Mouse (Mus musculus): Measurements from ENCODE around the gene Slc8a1. TPM values are rescaled to one million over a fixed set of nuclear protein-coding genes. Genes with fewer than 3 reads are reported as not detected.

The Slc8a1 gene
- total and polyA plus RNA-seq, 3 experiments, result 0.11 TPM; not detected in 2

GRCm38 (mm10) chr17:81523943-81524342 lies 214.2 kb downstream of the Slc8a1 start:
- no peak for TF ChIP-seq TAL1 (conservative IDR thresholded peaks at IDR 0.05; ENCODE audit: low read depth, low read length)
- no peak for TF ChIP-seq POLR2AphosphoS5 (IDR thresholded peaks at IDR 0.05; ENCODE audit: insufficient replicate concordance, low read depth, low read length)
- TF ChIP-seq GATA2 (IDR thresholded peaks at IDR 0.05; ENCODE audit: borderline replicate concordance, low read depth, low read length), result no peak
- no peak for TF ChIP-seq CTCF (IDR thresholded peaks at IDR 0.05; ENCODE audit: low read depth, low read length)
- no peak for TF ChIP-seq GATA1 (IDR thresholded peaks at IDR 0.05; ENCODE audit: borderline replicate concordance, low read length)
- Histone ChIP-seq H3K9me3 (replicated peaks) (0 out of 2 replicates have a peak, but pooled peaks cover 5% of the 10 kb centered on the region), H3K27me3 (ENCODE audit: insufficient read depth, low read length) (no peaks in the 10 kb centered on the region), H3K4me3 (ENCODE audit: low read depth, low read length) (no peak overlapping the region), H3K36me3 (replicated peaks) (no peaks in the 10 kb centered on the region), H3K4me1 (ENCODE audit: insufficient read depth, low read depth, low read length) (no peaks in the 10 kb centered on the region)
- DNase-seq (ENCODE audit: low spot score) (no peak), ATAC-seq (ENCODE audit: extremely low read depth, insufficient number of reproducible peaks, low FRiP score, poor library complexity, severe bottlenecking) (no peak)

- ATAC-seq (ENCODE audit: extremely low read depth, insufficient number of reproducible peaks, low FRiP score, poor library complexity, severe bottlenecking) (no peak), DNase-seq (ENCODE audit: low spot score) (no peak)
Measured at GRCm38 (mm10) chr17:81518316-81519025, 219.7 kb downstream of the Slc8a1 start.

GRCm38 (mm10) chr17:81516155-81516554 lies 222.0 kb downstream of the Slc8a1 start:
- TF ChIP-seq POLR2AphosphoS5 (IDR thresholded peaks at IDR 0.05; ENCODE audit: insufficient replicate concordance, low read depth, low read length) (no peak), CTCF (IDR thresholded peaks at IDR 0.05; ENCODE audit: low read depth, low read length) (no peak), GATA1 (IDR thresholded peaks at IDR 0.05; ENCODE audit: borderline replicate concordance, low read length) (no peak), TAL1 (conservative IDR thresholded peaks at IDR 0.05; ENCODE audit: low read depth, low read length) (no peak), GATA2 (IDR thresholded peaks at IDR 0.05; ENCODE audit: borderline replicate concordance, low read depth, low read length) (no peak)
- no peak for DNase-seq (ENCODE audit: low spot score)
- Histone ChIP-seq H3K4me3 (ENCODE audit: low read depth, low read length) (no peak overlapping the region), H3K4me1 (ENCODE audit: insufficient read depth, low read depth, low read length) (no peaks in the 10 kb centered on the region), H3K9me3 (replicated peaks) (peaks cover 6% of the 10 kb centered on the region; the same call in 1 of the 2 replicates), H3K36me3 (replicated peaks) (no peaks in the 10 kb centered on the region), H3K27me3 (ENCODE audit: insufficient read depth, low read length) (no peaks in the 10 kb centered on the region)
- no peak for ATAC-seq (ENCODE audit: extremely low read depth, insufficient number of reproducible peaks, low FRiP score, poor library complexity, severe bottlenecking)

More at GRCm38 (mm10) chr17:81518316-81519025, 219.7 kb downstream of the Slc8a1 start:
- 0 out of 2 replicates have a peak, but pooled peaks cover 2% of the 10 kb centered on the region for H3K9me3 ChIP-seq (replicated peaks)
- TF ChIP-seq GATA2 (IDR thresholded peaks at IDR 0.05; ENCODE audit: borderline replicate concordance, low read depth, low read length) (no peak), POLR2AphosphoS5 (IDR thresholded peaks at IDR 0.05; ENCODE audit: insufficient replicate concordance, low read depth, low read length) (no peak), TAL1 (conservative IDR thresholded peaks at IDR 0.05; ENCODE audit: low read depth, low read length) (no peak), CTCF (IDR thresholded peaks at IDR 0.05; ENCODE audit: low read depth, low read length) (no peak), GATA1 (IDR thresholded peaks at IDR 0.05; ENCODE audit: borderline replicate concordance, low read length) (no peak)
- no peaks in the 10 kb centered on the region for H3K4me1 ChIP-seq (ENCODE audit: insufficient read depth, low read depth, low read length)
- no peaks in the 10 kb centered on the region for H3K36me3 ChIP-seq (replicated peaks)
- no peak overlapping the region for H3K4me3 ChIP-seq (ENCODE audit: low read depth, low read length)
- no peaks in the 10 kb centered on the region for H3K27me3 ChIP-seq (ENCODE audit: insufficient read depth, low read length)

- DNase-seq (ENCODE audit: low spot score), result no peak
- H3K4me1 ChIP-seq (ENCODE audit: insufficient read depth, low read depth, low read length), result no peaks in the 10 kb centered on the region
- peaks cover 6% of the 10 kb centered on the region; the same call in 1 of the 2 replicates for H3K9me3 ChIP-seq (replicated peaks)
- no peak for ATAC-seq (ENCODE audit: extremely low read depth, insufficient number of reproducible peaks, low FRiP score, poor library complexity, severe bottlenecking)
- TF ChIP-seq POLR2AphosphoS5 (IDR thresholded peaks at IDR 0.05; ENCODE audit: insufficient replicate concordance, low read depth, low read length) (no peak), TAL1 (conservative IDR thresholded peaks at IDR 0.05; ENCODE audit: low read depth, low read length) (no peak), GATA1 (IDR thresholded peaks at IDR 0.05; ENCODE audit: borderline replicate concordance, low read length) (no peak), GATA2 (IDR thresholded peaks at IDR 0.05; ENCODE audit: borderline replicate concordance, low read depth, low read length) (no peak), CTCF (IDR thresholded peaks at IDR 0.05; ENCODE audit: low read depth, low read length) (no peak)
- no peaks in the 10 kb centered on the region for H3K36me3 ChIP-seq (replicated peaks)
- no peak overlapping the region for H3K4me3 ChIP-seq (ENCODE audit: low read depth, low read length)
- H3K27me3 ChIP-seq (ENCODE audit: insufficient read depth, low read length), result no peaks in the 10 kb centered on the region
Measured at GRCm38 (mm10) chr17:81514022-81514421, 224.2 kb downstream of the Slc8a1 start.

- H3K27me3 ChIP-seq (ENCODE audit: insufficient read depth, low read length), result no peaks in the 10 kb centered on the region
- TF ChIP-seq GATA1 (IDR thresholded peaks at IDR 0.05; ENCODE audit: borderline replicate concordance, low read length), result no peak
- no peak for TF ChIP-seq CTCF (IDR thresholded peaks at IDR 0.05; ENCODE audit: low read depth, low read length)
- TF ChIP-seq GATA2 (IDR thresholded peaks at IDR 0.05; ENCODE audit: borderline replicate concordance, low read depth, low read length), result no peak
- no peak for TF ChIP-seq POLR2AphosphoS5 (IDR thresholded peaks at IDR 0.05; ENCODE audit: insufficient replicate concordance, low read depth, low read length)
- TF ChIP-seq TAL1 (conservative IDR thresholded peaks at IDR 0.05; ENCODE audit: low read depth, low read length), result no peak
- no peaks in the 10 kb centered on the region for H3K36me3 ChIP-seq (replicated peaks)
- H3K9me3 ChIP-seq (replicated peaks), result peaks cover 6% of the 10 kb centered on the region; the same call in 1 of the 2 replicates
- H3K4me1 ChIP-seq (ENCODE audit: insufficient read depth, low read depth, low read length), result no peaks in the 10 kb centered on the region
- ATAC-seq (ENCODE audit: extremely low read depth, insufficient number of reproducible peaks, low FRiP score, poor library complexity, severe bottlenecking) (no peak), DNase-seq (ENCODE audit: low spot score) (no peak)
- H3K4me3 ChIP-seq (ENCODE audit: low read depth, low read length), result no peak overlapping the region
Measured at GRCm38 (mm10) chr17:81513368-81513958, 224.7 kb downstream of the Slc8a1 start.

GRCm38 (mm10) chr17:81505162-81505685 lies 233.0 kb downstream of the Slc8a1 start:
- Histone ChIP-seq H3K36me3 (replicated peaks) (no peaks in the 10 kb centered on the region), H3K27me3 (ENCODE audit: insufficient read depth, low read length) (no peaks in the 10 kb centered on the region), H3K9me3 (replicated peaks) (no peaks in the 10 kb centered on the region), H3K4me3 (ENCODE audit: low read depth, low read length) (no peak overlapping the region), H3K4me1 (ENCODE audit: insufficient read depth, low read depth, low read length) (no peaks in the 10 kb centered on the region)
- TF ChIP-seq TAL1 (conservative IDR thresholded peaks at IDR 0.05; ENCODE audit: low read depth, low read length) (no peak), CTCF (IDR thresholded peaks at IDR 0.05; ENCODE audit: low read depth, low read length) (no peak), GATA1 (IDR thresholded peaks at IDR 0.05; ENCODE audit: borderline replicate concordance, low read length) (no peak), GATA2 (IDR thresholded peaks at IDR 0.05; ENCODE audit: borderline replicate concordance, low read depth, low read length) (no peak), POLR2AphosphoS5 (IDR thresholded peaks at IDR 0.05; ENCODE audit: insufficient replicate concordance, low read depth, low read length) (no peak)
- DNase-seq (ENCODE audit: low spot score), result no peak
- no peak for ATAC-seq (ENCODE audit: extremely low read depth, insufficient number of reproducible peaks, low FRiP score, poor library complexity, severe bottlenecking)
